24 mouse cellular contexts compared by ENCODE assay signal in the genomic region with DNA sequence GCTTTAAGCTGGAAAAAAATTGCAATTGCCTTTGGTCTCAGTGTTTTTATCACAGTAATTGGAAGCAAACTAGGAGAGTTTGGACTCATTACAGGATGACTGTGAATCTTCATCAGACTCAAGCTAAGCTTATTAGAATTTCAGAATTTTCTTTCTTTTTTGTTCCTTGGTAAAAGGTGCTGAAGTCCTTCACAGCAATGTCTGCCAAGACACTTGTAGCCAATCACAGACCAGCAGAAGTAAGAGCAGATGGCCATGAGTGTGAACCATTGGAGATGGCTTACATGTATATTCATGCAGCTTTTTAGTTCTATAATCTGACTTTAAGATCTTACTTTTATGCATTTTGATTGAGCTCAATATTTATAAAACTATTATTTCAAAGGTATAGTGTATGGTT.
DNase-seq lines count a peak whose midpoint lies in the region; ATAC-seq and TF ChIP-seq lines count a peak whose summit lies in the region.
"Had no signal": no experiment of that assay in that cellular context is flagged by ENCODE, and none has a peak within 500 bp of the region (broad histone marks: within the 10 kb centered on the region; RNA-seq: fewer than 3 reads in every experiment).

No protein-coding gene starts in this region.

- H3K4me3 ChIP-seq in forebrain, postnatal 0 days (ENCODE audit: low read depth, low read length) = no peak overlapping the region
- no peak overlapping the region for H3K4me3 ChIP-seq in forebrain, embryonic 15.5 days
- H3K4me3 ChIP-seq: heart, embryonic 12.5 days; heart, embryonic 15.5 days had no signal

- intact Hi-C loops in heart, postnatal 14 days (cut with DNase I) = no loop called here

- H3K27me3 ChIP-seq in forebrain, postnatal 0 days (ENCODE audit: insufficient read depth, low read length) = no peaks in the 10 kb centered on the region
- no peaks in the 10 kb centered on the region for H3K27me3 ChIP-seq in forebrain, embryonic 15.5 days
- H3K27me3 ChIP-seq: heart, embryonic 12.5 days; heart, embryonic 15.5 days had no signal

- no peaks in the 10 kb centered on the region for H3K9me3 ChIP-seq in forebrain, postnatal 0 days (ENCODE audit: low read length)
- no peaks in the 10 kb centered on the region for H3K9me3 ChIP-seq in forebrain, embryonic 15.5 days
- H3K9me3 ChIP-seq: heart, embryonic 12.5 days; heart, embryonic 15.5 days had no signal

- peak; percentile 51 for DNase-seq in forebrain, postnatal 0 days
- DNase-seq in right cerebral cortex, adult 18-20 months = peak; percentile 24
- no peak for DNase-seq in right cerebral cortex, postnatal 36 days (ENCODE audit: low spot score in 2 of 2)
- peak; percentile 21 for DNase-seq in brain, embryonic 14.5 days (ENCODE audit: low read depth)
- peak; percentile 55 for DNase-seq in telencephalon, adult 2 months (ENCODE audit: low read depth, low spot score)
- DNase-seq in heart, postnatal 14 days = no peak
- DNase-seq: adrenal gland, adult 8-10 months; adrenal gland, postnatal 25 days; cerebellum, adult 11-12 months; cerebellum, adult 8-10 months; cerebellum, postnatal 10 days; gastrocnemius, postnatal 25 days; heart, adult 18-20 months; heart, postnatal 10 days; heart, postnatal 4 days; kidney, adult 18-20 months had no signal

- H3K27ac ChIP-seq in forebrain, postnatal 0 days (ENCODE audit: low read depth, low read length) = no peak overlapping the region
- no peak overlapping the region for H3K27ac ChIP-seq in forebrain, embryonic 15.5 days (replicated peaks)
- H3K27ac ChIP-seq: heart, embryonic 15.5 days; hindbrain, embryonic 14.5 days; hindbrain, postnatal 0 days had no signal

- H3K4me2 ChIP-seq in forebrain, postnatal 0 days (ENCODE audit: low read depth) = no peak overlapping the region
- H3K4me2 ChIP-seq in forebrain, embryonic 15.5 days (replicated peaks) = no peak overlapping the region
- H3K4me2 ChIP-seq: heart, embryonic 12.5 days; heart, embryonic 15.5 days; hindbrain, embryonic 14.5 days had no signal

- H3K36me3 ChIP-seq in forebrain, postnatal 0 days (ENCODE audit: insufficient read depth) = no peaks in the 10 kb centered on the region
- no peaks in the 10 kb centered on the region for H3K36me3 ChIP-seq in forebrain, embryonic 15.5 days
- H3K36me3 ChIP-seq: heart, embryonic 12.5 days; heart, embryonic 15.5 days had no signal

- TF ChIP-seq CTCF in forebrain, postnatal 0 days (IDR thresholded peaks at IDR 0.05; ENCODE audit: low read depth) = no peak
- TF ChIP-seq CTCF in brain, embryonic 14.5 days (IDR thresholded peaks at IDR 0.05; ENCODE audit: borderline replicate concordance, extremely low read depth, insufficient read depth, insufficient read length) = no peak

- no peak for TF ChIP-seq POLR2A in brain, embryonic 14.5 days (IDR thresholded peaks at IDR 0.05; ENCODE audit: borderline replicate concordance, extremely low read depth, insufficient read depth, insufficient read length, poor library complexity, severe bottlenecking)

- no peak overlapping the region for H3K9ac ChIP-seq in forebrain, postnatal 0 days
- no peak overlapping the region for H3K9ac ChIP-seq in forebrain, embryonic 15.5 days (replicated peaks)
- H3K9ac ChIP-seq: heart, embryonic 12.5 days; heart, embryonic 15.5 days; hindbrain, embryonic 14.5 days had no signal

- H3K4me1 ChIP-seq in forebrain, postnatal 0 days (ENCODE audit: insufficient read depth) = no peaks in the 10 kb centered on the region
- H3K4me1 ChIP-seq in forebrain, embryonic 15.5 days = no peaks in the 10 kb centered on the region
- H3K4me1 ChIP-seq: heart, embryonic 12.5 days; heart, embryonic 15.5 days had no signal

- peak; percentile 78; the same call in 1 of the 2 replicates for ATAC-seq in forebrain, postnatal 0 days
- no peak for ATAC-seq in forebrain, embryonic 15.5 days (replicated peaks)
- ATAC-seq: CD4-positive, CD25-positive, alpha-beta regulatory T cell, adult 4 months; hindbrain, postnatal 0 days; inflammation-experienced regulatory T-cells, adult 6 months; intestine, embryonic 16.5 days had no signal

Comparison
In these comparisons a context has a peak if more than half of its experiments do, and no peak if none do; other contexts are left out.
1. DNase-seq: peak in forebrain, postnatal 0 days (single experiment), right cerebral cortex, adult 18-20 months (single experiment), brain, embryonic 14.5 days (single experiment) and telencephalon, adult 2 months (single experiment); none in right cerebral cortex, postnatal 36 days (0 of 2) and heart, postnatal 14 days (0 of 2).